Mouse (Mus musculus) intestine, embryonic 14.5 days (tissue): ENCODE results near the gene Cc2d1b. TPM values are rescaled to one million over a fixed set of nuclear protein-coding genes. Genes with fewer than 3 reads are reported as not detected.

Source experiments
- ATAC-seq: fragments of 200-750 bp; cut with Nextera tagmentation; replicated peaks from 2 replicates; pipeline ENCODE4 v1.8.0; 2017; ENCODE audit warnings: low read depth, moderate number of reproducible peaks, moderate TSS enrichment, moderate library complexity; ENCODE audit not compliant: low FRiP score, low TSS enrichment
- DNase-seq: peaks from one replicate; pipeline ENCODE4 v3.0.0-alpha.2; 2018; ENCODE audit warnings: low spot score
- H3K27ac ChIP-seq: fragments of 300-500 bp; sonication (generic); 2 replicates; pipeline ENCODE4 v1.5.1; 2014; ENCODE audit warnings: low read depth, mild to moderate bottlenecking, control low read depth
- H3K27me3 ChIP-seq: fragments of 300-500 bp; sonication (generic); replicated peaks from 2 replicates; pipeline ENCODE4 v1.6.1; 2014; ENCODE audit warnings: low read length, control low read depth; ENCODE audit not compliant: control insufficient read depth, insufficient read depth
- H3K36me3 ChIP-seq: fragments of 300-500 bp; sonication (generic); 2 replicates; pipeline ENCODE4 v1.6.1; 2014; ENCODE audit warnings: low read length, control low read depth; ENCODE audit not compliant: control insufficient read depth, insufficient read depth
- H3K4me1 ChIP-seq: fragments of 300-500 bp; sonication (generic); replicated peaks from 2 replicates; pipeline ENCODE4 v1.6.1; 2014; ENCODE audit warnings: low read length, control low read depth, mixed read lengths; ENCODE audit not compliant: control insufficient read depth, insufficient read depth
- H3K4me2 ChIP-seq: fragments of 300-500 bp; sonication (generic); 2 replicates; pipeline ENCODE4 v1.6.1; 2014; ENCODE audit warnings: low read length
- H3K4me3 ChIP-seq: fragments of 300-500 bp; sonication (generic); 2 replicates; pipeline ENCODE4 v1.5.1; 2014; ENCODE audit warnings: low read depth, low read length, control low read depth, mixed read lengths
- H3K9ac ChIP-seq: fragments of 300-500 bp; sonication (generic); 2 replicates; pipeline ENCODE4 v1.6.1; 2014; ENCODE audit warnings: mild to moderate bottlenecking, low read length
- H3K9me3 ChIP-seq: fragments of 300-500 bp; sonication (generic); 2 replicates; pipeline ENCODE4 v1.6.1; 2016; ENCODE audit warnings: low read length, control low read depth; ENCODE audit not compliant: control insufficient read depth
- WGBS: fragments of 180-500 bp; shearing (Covaris S2); extraction: QIAGEN DNeasy Blood & Tissue Kit; methylation state at CpG from one replicate; pipeline ENCODE4 v1.1.7; 2014; 5-methylcytosine and 5-hydroxymethylcytosine counted together
- polyA plus RNA-seq: library from polyadenylated mRNA; unstranded; fragments of >200 nt; fragmentation: Nextera tagmentation; extraction: Ambion mirVana; gene quantifications from 2 replicates; pipeline ENCODE4 v1.2.1, GENCODE M21; 2014

Cc2d1b gene
- polyA plus RNA-seq, result 32.5 and 32.8 TPM in 2 replicates

DNA sequence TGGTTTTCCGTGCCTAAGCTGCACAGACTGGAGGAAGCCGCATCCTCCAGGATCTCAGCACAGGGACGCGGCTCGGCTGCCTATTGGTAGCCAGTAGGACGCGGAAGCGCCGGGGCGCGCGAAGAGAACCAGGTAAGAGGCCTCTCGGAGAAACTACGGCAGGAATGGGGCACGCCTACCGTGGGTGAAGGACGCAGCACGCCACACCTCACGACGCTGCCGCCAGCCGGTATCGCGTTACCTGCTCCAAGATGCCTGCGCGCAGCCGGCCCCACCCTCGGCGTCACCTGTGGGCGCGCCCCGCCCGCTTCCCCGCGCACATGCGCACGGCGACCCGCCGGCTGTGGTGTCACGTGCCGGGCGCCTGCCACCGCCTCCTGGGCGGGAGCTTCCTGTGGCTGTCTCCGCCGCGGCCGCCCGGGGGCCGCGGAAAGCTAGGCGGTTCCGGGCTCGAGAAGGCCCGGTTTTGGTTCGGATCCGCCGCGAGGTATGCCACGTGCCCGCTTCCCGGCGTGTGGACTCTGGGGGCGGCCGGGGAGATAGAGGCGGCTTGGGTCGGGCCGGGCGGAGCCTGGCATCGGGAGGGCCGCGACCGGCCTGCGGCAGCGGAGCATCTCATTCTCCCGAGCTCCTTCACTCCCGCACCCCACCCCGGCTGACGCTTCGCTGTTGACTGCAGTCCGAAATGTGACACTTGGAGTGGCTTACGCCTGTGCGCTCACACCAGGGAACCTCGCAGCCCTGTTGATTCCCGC is at the start of gene Cc2d1b:
Gene Cc2d1b, plus strand, starts transcription at position 354 of the 755 bp plus-strand sequence.
- under 1% methylated on average over 83 of the region's 86 CpGs for WGBS
- DNase-seq (peak; percentile 91), ATAC-seq (peak; percentile 92)
- Histone ChIP-seq H3K27me3 (no peaks in the 10 kb centered on the region), H3K4me1 (peaks cover 15% of the 10 kb centered on the region), H3K4me2 (peak within 1 kb of the TSS; percentile 89), H3K4me3 (peak within 1 kb of the TSS; percentile 75), H3K9ac (peak within 1 kb of the TSS; percentile 88), H3K27ac (peak within 1 kb of the TSS; percentile 83), H3K36me3 (peaks cover 19% of the 10 kb centered on the region), H3K9me3 (no peaks in the 10 kb centered on the region)

DNA sequence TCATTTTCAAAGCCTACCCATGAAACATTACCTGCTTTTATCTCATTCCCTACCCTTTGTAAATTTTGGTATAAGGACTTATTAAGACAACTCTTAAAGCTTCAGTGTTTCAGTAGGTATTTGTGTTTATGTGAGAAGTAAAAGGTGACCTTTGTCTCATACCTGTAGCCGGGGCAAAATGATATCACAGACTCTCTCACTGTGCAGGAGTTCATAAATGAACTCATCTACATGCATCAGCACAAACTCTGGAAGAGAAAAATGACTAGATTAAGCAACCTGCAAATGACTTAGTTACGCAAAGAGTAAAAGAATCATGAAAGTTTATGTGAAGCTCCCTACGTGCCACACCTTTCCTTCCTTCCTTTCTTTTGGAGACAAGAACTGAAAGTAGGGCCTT is 47.1 kb upstream of the Cc2d1b start:
- H3K4me3 ChIP-seq, result no peak overlapping the region
- H3K9ac ChIP-seq, result no peak overlapping the region
- no peaks in the 10 kb centered on the region for H3K27me3 ChIP-seq
- peaks cover 84% of the 10 kb centered on the region for H3K36me3 ChIP-seq
- DNase-seq (no peak), ATAC-seq (no peak)
- no peak overlapping the region for H3K4me2 ChIP-seq
- no peak overlapping the region for H3K27ac ChIP-seq
- H3K9me3 ChIP-seq, result no peaks in the 10 kb centered on the region
- H3K4me1 ChIP-seq, result peaks cover 2% of the 10 kb centered on the region
- 95% methylated on average over 3 of the region's 3 CpGs for WGBS

DNA sequence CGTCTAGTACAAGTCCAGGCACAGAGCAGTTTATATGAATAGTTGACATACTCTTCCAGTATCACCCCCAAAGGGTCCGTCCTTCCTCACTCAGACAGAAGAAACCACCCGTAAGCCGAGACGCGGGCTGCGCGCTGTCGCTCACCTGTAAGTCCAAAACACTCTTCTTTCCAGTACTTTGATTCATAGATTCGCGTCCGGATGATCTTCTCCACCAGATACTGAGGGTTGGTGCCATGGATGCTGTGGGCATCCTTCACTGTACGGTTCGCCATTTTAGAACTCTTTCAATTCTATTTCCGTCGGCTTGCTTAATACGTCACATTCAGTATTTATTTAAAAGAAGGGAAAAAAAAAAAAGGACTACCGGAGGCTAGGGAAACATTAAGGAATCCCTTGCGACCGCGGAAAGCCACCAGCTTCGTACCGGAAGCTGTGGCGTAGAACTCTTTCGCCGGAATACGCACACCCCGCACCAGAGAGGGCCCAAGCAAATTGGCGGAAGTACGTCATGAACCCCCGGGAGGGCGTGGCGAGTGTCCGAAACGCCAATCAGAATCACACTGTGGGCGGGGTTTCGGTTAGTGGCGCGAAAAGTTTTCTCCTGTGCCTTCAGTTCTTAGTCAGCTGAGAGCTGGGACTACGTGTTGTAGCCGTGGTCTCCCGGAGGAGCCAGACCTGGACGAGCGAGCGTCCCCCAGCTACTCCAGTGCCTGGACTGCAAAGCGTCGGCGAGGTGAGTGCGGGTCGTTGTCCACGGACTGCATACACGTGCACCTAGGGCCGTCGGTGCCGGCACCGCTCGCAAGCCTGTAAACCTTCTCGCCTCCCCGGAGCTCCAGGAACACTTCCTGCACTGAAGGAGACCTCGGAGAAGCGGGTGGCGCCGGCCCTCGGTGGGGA is 40.6 kb upstream of the Cc2d1b start, which contains the start of the genes Prpf38a and Orc1:
Gene Prpf38a, minus strand, starts transcription at position 497 of the 903 bp plus-strand sequence.
Gene Orc1, plus strand, starts transcription at position 584 of the 903 bp plus-strand sequence.
- WGBS, result under 1% methylated on average over 64 of the region's 64 CpGs
- H3K27me3 ChIP-seq, result no peaks in the 10 kb centered on the region
- peak within 1 kb of the TSS; percentile 69 for H3K9ac ChIP-seq
- DNase-seq (peak; percentile 100), ATAC-seq (peak; percentile 96)
- peaks cover 30% of the 10 kb centered on the region for H3K36me3 ChIP-seq
- peaks cover 15% of the 10 kb centered on the region for H3K4me1 ChIP-seq
- peak within 1 kb of the TSS; percentile 65 for H3K4me2 ChIP-seq
- peak within 1 kb of the TSS; percentile 77 for H3K27ac ChIP-seq
- no peaks in the 10 kb centered on the region for H3K9me3 ChIP-seq
- peak within 1 kb of the TSS; percentile 89 for H3K4me3 ChIP-seq

DNA sequence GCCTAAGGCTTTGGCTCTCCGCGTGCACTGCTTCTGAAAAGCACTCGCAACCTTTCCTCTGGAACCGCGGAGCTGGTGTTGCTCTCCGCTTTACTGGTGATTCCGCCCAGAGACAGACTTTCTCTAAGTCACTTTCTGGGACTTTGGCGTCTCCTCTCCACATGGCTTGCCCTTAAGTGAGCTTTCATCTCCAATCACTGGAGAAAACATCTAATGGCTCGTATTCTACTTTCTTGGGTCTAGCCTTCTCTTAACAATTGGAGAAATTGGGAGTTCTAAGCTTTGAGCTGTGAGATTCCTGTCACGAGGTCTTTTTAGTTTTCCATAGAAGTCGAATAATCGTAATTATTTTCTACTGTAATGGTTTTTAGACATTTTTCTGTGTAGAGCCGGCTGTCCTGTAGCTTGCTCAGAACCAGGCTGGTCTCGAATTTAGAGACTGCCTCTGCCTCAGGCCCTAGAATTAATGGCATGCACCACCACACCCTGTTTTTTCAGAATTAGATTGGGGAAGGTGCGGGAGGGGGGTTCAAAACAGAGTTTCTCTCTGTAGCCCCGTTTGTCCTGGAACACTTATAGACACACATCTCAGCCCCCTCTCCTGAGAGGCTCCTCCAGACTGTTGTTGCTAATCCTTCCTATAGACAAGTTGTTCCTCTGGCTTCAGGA is 39.9 kb upstream of the Cc2d1b start:
- Histone ChIP-seq H3K27ac (peak overlapping the region; percentile 77), H3K4me3 (peak overlapping the region; percentile 89), H3K36me3 (peaks cover 22% of the 10 kb centered on the region), H3K9ac (peak overlapping the region; percentile 56), H3K4me2 (peak overlapping the region; percentile 65), H3K27me3 (no peaks in the 10 kb centered on the region), H3K9me3 (no peaks in the 10 kb centered on the region), H3K4me1 (peaks cover 15% of the 10 kb centered on the region)
- WGBS, result 1% methylated on average over 16 of the region's 16 CpGs
- ATAC-seq, result no peak
- DNase-seq, result peak; percentile 41

DNA sequence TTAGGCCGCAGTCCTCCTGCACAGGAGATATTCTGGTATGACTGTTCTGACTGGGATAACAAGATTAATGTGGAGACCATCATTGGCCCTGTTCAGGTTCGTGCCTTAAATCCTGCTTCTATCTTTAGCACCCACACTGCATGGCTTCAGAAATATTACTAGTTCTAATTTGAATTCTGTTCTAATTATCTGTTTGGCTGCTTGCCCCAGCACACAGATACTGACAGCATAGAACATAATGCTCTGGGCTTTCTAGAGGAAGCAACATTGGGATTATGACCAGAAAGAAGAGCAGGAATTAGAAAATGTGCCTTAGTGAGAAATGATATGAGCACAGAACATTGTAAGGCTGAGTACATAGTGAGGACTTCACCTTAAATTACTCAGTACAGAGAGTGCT is 26.4 kb upstream of the Cc2d1b start:
- no peak overlapping the region for H3K27ac ChIP-seq
- DNase-seq (no peak), ATAC-seq (no peak)
- no peaks in the 10 kb centered on the region for H3K27me3 ChIP-seq
- WGBS, result 89% methylated on average over 2 of the region's 2 CpGs
- H3K4me2 ChIP-seq, result no peak overlapping the region
- peaks cover 15% of the 10 kb centered on the region for H3K36me3 ChIP-seq
- no peaks in the 10 kb centered on the region for H3K9me3 ChIP-seq
- no peak overlapping the region for H3K9ac ChIP-seq
- H3K4me3 ChIP-seq, result no peak overlapping the region
- no peaks in the 10 kb centered on the region for H3K4me1 ChIP-seq

DNA sequence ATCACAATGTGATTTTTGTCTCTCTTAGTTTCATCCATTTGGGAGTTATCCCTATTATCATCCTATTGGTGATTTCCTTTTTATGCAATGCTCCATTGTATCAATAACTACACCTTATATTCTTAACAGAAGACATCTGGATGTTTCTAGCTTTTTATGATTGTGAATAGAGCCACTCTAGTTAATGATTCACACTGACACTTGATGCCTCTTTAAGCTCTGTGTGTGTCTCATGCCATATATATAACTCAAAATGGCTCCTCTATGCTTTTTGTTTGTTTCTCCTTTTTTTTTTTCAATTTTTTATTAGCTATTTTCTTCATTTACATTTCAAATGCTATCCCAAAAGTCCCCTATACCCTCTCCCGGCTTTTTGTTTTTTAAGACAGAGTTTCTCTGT is 24.0 kb upstream of the Cc2d1b start:
- H3K4me1 ChIP-seq, result no peaks in the 10 kb centered on the region
- H3K4me2 ChIP-seq, result no peak overlapping the region
- ATAC-seq, result no peak
- no peak overlapping the region for H3K9ac ChIP-seq
- WGBS, result 83% methylated on average over 1 of the region's 1 CpGs
- no peaks in the 10 kb centered on the region for H3K27me3 ChIP-seq
- no peak overlapping the region for H3K27ac ChIP-seq
- DNase-seq, result no peak
- H3K36me3 ChIP-seq, result peaks cover 30% of the 10 kb centered on the region
- H3K4me3 ChIP-seq, result no peak overlapping the region
- no peaks in the 10 kb centered on the region for H3K9me3 ChIP-seq

DNA sequence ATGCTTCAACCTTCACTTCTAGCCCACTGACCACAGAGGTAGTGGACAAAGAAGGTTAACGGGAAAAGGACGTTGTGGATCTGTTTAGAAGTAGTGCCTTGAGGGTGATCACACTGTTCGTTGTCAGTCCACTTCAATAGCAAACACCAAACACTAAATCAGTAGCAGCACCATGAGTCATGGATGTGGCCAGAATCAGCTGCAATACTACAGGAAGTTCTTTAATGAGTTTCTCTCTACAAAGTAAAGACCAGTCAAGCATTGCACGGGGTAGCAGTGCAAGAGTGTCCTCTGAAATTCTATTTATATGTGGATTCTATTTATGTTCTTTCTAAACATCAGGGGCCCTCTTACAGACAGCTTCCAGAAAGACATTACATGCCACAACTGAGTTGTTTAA is 21.4 kb upstream of the Cc2d1b start:
- no peak overlapping the region for H3K9ac ChIP-seq

DNA sequence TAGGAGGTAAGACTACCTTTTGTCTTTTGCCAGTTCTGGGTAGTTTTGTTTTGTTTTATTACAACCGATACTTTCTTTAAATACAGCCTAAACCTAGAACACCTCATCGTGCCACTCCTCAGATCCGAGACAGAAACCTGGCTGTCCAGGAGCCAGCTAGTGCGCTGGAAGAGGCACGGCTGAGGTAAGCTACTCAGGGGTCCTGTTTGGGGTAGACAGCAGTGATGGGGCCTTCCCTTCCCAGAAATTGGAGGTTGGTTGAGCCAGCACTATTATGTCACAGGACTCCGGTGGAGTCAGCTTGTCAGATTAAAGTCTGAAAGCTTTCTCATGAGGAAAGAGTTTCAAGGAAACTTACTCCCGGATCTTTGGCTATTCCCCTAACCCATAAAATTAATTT is 17.9 kb upstream of the Cc2d1b start:
- DNase-seq (no peak), ATAC-seq (no peak)
- peaks cover 70% of the 10 kb centered on the region for H3K36me3 ChIP-seq
- no peak overlapping the region for H3K4me2 ChIP-seq
- no peak overlapping the region for H3K9ac ChIP-seq
- no peaks in the 10 kb centered on the region for H3K27me3 ChIP-seq
- H3K4me1 ChIP-seq, result no peaks in the 10 kb centered on the region
- no peak overlapping the region for H3K27ac ChIP-seq
- H3K4me3 ChIP-seq, result no peak overlapping the region
- H3K9me3 ChIP-seq, result no peaks in the 10 kb centered on the region
- 92% methylated on average over 7 of the region's 7 CpGs for WGBS

More for the DNA sequence above, 21.4 kb upstream of the Cc2d1b start:
- H3K36me3 ChIP-seq, result peaks cover 42% of the 10 kb centered on the region
- no peaks in the 10 kb centered on the region for H3K9me3 ChIP-seq
- ATAC-seq, result no peak
- H3K27ac ChIP-seq, result no peak overlapping the region
- no peak for DNase-seq
- H3K4me3 ChIP-seq, result no peak overlapping the region
- H3K27me3 ChIP-seq, result no peaks in the 10 kb centered on the region
- H3K4me2 ChIP-seq, result no peak overlapping the region
- 75% methylated on average over 4 of the region's 4 CpGs for whole genome bisulfite sequencing
- no peaks in the 10 kb centered on the region for H3K4me1 ChIP-seq
